Mouse (Mus musculus) liver, adult 2 months (tissue): ENCODE data around the gene Ptch1. TPM values are rescaled to one million over a fixed set of nuclear protein-coding genes. Genes with fewer than 3 reads are reported as not detected.

Source experiments
- DNase-seq: peaks from one replicate; pipeline ENCODE4 v3.0.0-alpha.2; 2011; ENCODE audit warnings: low read depth, low spot score; ENCODE audit errors: extremely low read depth
- H3K27ac ChIP-seq: fragments of 200-500 bp; replicated peaks from 2 replicates; pipeline ENCODE4 v1.5.1; 2012; ENCODE audit warnings: low read depth, mild to moderate bottlenecking, control low read depth, inconsistent platforms, low read length; ENCODE audit not compliant: insufficient read depth
- H3K27me3 ChIP-seq: fragments of 200-500 bp; 2 replicates; pipeline ENCODE4 v1.6.1; 2012; ENCODE audit warnings: mild to moderate bottlenecking, moderate library complexity, low read length, inconsistent platforms; ENCODE audit not compliant: control insufficient read depth, insufficient read depth
- H3K36me3 ChIP-seq: fragments of 200-500 bp; 2 replicates; pipeline ENCODE4 v1.6.1; 2012; ENCODE audit warnings: low read length, inconsistent platforms; ENCODE audit not compliant: control insufficient read depth, insufficient read depth
- H3K4me1 ChIP-seq: fragments of 200-500 bp; 2 replicates; pipeline ENCODE4 v1.6.1; 2011; ENCODE audit warnings: low read length; ENCODE audit not compliant: control insufficient read depth, insufficient read depth
- H3K4me3 ChIP-seq: fragments of 200-500 bp; 2 replicates; pipeline ENCODE4 v1.5.1; 2011; ENCODE audit warnings: low read depth, mild to moderate bottlenecking, control low read depth, low read length, moderate library complexity; ENCODE audit not compliant: insufficient read depth
- H3K79me2 ChIP-seq: fragments of 200-500 bp; 2 replicates; pipeline ENCODE4 v1.6.1; 2012; ENCODE audit warnings: inconsistent platforms, mild to moderate bottlenecking, low read length, moderate library complexity; ENCODE audit not compliant: control insufficient read depth, insufficient read depth
- H3K9ac ChIP-seq: fragments of 200-500 bp; 2 replicates; pipeline ENCODE4 v1.6.1; 2012; ENCODE audit warnings: low read depth, mild to moderate bottlenecking, control low read depth, inconsistent platforms, low read length
- CTCF ChIP-seq: fragments of 200-500 bp; IDR thresholded peaks from 2 replicates; pipeline ENCODE4 v1.5.1; 2011; ENCODE audit warnings: low read depth, low read length, control low read depth
- POLR2A ChIP-seq: fragments of 200-500 bp; IDR thresholded peaks from 2 replicates; pipeline ENCODE4 v1.6.1; 2011; ENCODE audit warnings: low read length, control low read depth; ENCODE audit not compliant: insufficient read depth; ENCODE audit errors: extremely low read depth
- WGBS: fragments of 180-500 bp; shearing (Covaris S2); methylation state at CpG from one replicate; pipeline ENCODE4 v1.1.7; 2018; 5-methylcytosine and 5-hydroxymethylcytosine counted together
- polyA plus RNA-seq: library from polyadenylated mRNA; depleted of rRNA; stranded (reverse); fragments of >200 nt; gene quantifications from 2 replicates; pipeline ENCODE4 v1.2.3, GENCODE M21; 2012
- total RNA-seq: library from RNA; depleted of rRNA; stranded (reverse); fragments of >200 nt; gene quantifications from 2 replicates; pipeline ENCODE4 v1.2.3, GENCODE M21; 2014

Ptch1 gene
- total and polyA plus RNA-seq, 2 experiments, result 7.5 to 9.3 TPM

- Histone ChIP-seq H3K4me3 (no peak overlapping the region), H3K36me3 (peaks cover 65% of the 10 kb centered on the region), H3K79me2 (no peaks in the 10 kb centered on the region), H3K9ac (no peak overlapping the region), H3K27me3 (no peaks in the 10 kb centered on the region), H3K4me1 (no peaks in the 10 kb centered on the region), H3K27ac (no peak overlapping the region)
- WGBS, result 78% methylated on average over 5 of the region's 5 CpGs
- TF ChIP-seq CTCF (no peak), POLR2A (no peak)
- no peak for DNase-seq
Observed at GRCm38 (mm10) chr13:63528164-63528675, 45.2 kb downstream of the Ptch1 start.

DNA sequence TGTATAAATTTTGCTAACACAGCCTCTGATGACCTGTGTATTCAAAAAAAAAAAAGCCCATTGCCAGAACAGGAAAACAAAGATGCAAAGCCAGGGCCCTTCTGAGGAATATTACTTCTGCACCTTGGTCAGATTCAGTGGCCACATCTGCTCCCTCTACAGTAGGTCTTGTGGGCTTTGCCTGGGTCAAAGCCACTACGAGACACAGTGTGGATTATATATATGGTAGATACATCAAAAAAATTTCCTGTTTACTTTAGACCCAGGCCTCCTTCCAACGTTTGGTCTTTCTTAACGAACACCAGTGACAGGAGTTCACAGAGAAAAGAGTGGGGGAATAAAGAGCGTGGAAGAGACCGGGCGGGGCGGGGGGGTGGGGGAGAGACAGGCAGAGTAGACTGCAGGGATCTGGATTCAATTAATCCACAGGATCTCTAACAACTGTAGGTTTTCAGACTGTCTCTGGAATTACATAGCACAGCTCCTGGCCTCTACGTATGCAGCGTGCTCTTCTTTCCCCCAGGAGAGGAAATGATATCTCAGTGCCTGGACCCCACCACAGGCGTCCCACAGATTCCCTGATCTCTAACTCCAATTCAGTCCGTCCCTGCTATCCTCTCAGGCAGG lies 47.7 kb downstream of the Ptch1 start:
- Histone ChIP-seq H3K4me3 (no peak overlapping the region), H3K36me3 (peaks cover 56% of the 10 kb centered on the region), H3K27ac (no peak overlapping the region), H3K9ac (no peak overlapping the region), H3K4me1 (no peaks in the 10 kb centered on the region), H3K79me2 (no peaks in the 10 kb centered on the region), H3K27me3 (no peaks in the 10 kb centered on the region)
- DNase-seq, result no peak
- TF ChIP-seq POLR2A (no peak), CTCF (no peak)
- WGBS, result 81% methylated on average over 11 of the region's 11 CpGs

DNA sequence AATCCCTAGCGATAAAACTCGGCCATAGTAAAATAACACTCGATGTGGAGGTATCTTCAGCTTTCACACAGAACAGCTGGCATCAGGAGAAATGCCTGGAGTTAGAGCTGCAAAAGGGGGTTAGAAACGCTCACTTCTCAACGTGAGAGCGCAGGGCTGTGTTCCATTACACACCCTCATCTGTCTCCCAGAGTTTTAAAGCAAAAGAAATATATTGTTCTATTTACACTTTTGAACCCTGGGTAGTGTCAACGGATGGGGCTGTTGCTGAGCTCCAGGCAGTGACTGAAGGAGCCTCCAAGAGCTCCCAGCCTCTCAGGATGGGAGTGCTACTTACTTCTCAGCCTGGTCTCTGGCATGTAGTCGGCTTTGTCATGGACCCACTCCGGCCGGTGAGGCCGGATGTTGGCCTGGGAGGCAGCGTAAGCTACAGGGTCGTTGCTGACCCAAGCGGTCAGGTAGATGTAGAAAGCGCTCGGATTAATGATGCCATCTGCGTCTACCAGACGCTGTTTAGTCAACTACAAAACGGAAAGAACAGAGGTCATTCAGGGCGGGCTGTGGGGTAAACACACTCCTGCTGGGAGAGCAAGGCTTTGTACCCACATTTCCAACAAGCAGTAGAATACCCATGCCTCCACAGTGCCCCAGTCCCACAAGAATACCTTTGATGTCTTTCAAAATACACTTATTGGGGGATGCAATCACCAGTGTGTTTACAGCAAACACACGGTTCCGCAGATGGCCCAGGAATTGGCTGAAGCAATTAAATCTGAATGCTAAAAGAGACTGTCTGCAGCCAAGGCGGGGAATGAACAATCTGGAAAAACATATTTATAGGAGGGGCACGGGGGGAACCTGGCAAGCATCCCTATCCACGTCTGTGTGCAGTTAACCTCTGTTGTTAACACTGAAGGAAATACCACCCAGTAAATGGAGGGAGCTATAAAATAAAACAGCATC lies 48.5 kb downstream of the Ptch1 start:
- DNase-seq, result no peak
- H3K27me3 ChIP-seq, result no peaks in the 10 kb centered on the region
- H3K36me3 ChIP-seq, result peaks cover 59% of the 10 kb centered on the region
- no peaks in the 10 kb centered on the region for H3K79me2 ChIP-seq
- WGBS, result 85% methylated on average over 25 of the region's 25 CpGs
- H3K4me1 ChIP-seq, result no peaks in the 10 kb centered on the region
- TF ChIP-seq POLR2A, result no peak
- TF ChIP-seq CTCF, result no peak
- H3K9ac ChIP-seq, result no peak overlapping the region
- no peak overlapping the region for H3K4me3 ChIP-seq
- no peak overlapping the region for H3K27ac ChIP-seq

GRCm38 (mm10) chr13:63524061-63524460 lies 49.3 kb downstream of the Ptch1 start:
- H3K9ac ChIP-seq, result no peak overlapping the region
- no peaks in the 10 kb centered on the region for H3K79me2 ChIP-seq
- DNase-seq, result no peak
- 87% methylated on average over 2 of the region's 2 CpGs for WGBS
- no peak for TF ChIP-seq POLR2A
- no peak for TF ChIP-seq CTCF
- H3K36me3 ChIP-seq, result peaks cover 63% of the 10 kb centered on the region
- no peak overlapping the region for H3K4me3 ChIP-seq
- H3K4me1 ChIP-seq, result no peaks in the 10 kb centered on the region
- no peak overlapping the region for H3K27ac ChIP-seq
- H3K27me3 ChIP-seq, result no peaks in the 10 kb centered on the region

GRCm38 (mm10) chr13:63522832-63523231 lies 50.6 kb downstream of the Ptch1 start:
- 89% methylated on average over 10 of the region's 10 CpGs for WGBS
- Histone ChIP-seq H3K9ac (no peak overlapping the region), H3K4me3 (no peak overlapping the region), H3K79me2 (no peaks in the 10 kb centered on the region), H3K4me1 (no peaks in the 10 kb centered on the region), H3K27ac (no peak overlapping the region), H3K27me3 (no peaks in the 10 kb centered on the region), H3K36me3 (peaks cover 69% of the 10 kb centered on the region)
- no peak for TF ChIP-seq POLR2A
- TF ChIP-seq CTCF, result no peak
- no peak for DNase-seq
